14 mouse cellular contexts compared by ENCODE assay signal in genomic region chr4:57757997-57758396, GRCm38 (mm10). TPM values are rescaled to one million over a fixed set of nuclear protein-coding genes. Genes with fewer than 3 reads are reported as not detected.
A peak's percentile ranks its signal among the peaks of the same experiment; 100 is the strongest.
DNase-seq lines count a peak whose midpoint lies in the region; ATAC-seq and TF ChIP-seq lines count a peak whose summit lies in the region.
"Had no signal": no experiment of that assay in that cellular context is flagged by ENCODE, and none has a peak within 500 bp of the region (broad histone marks: within the 10 kb centered on the region; RNA-seq: fewer than 3 reads in every experiment).

No protein-coding gene starts in this region.

- TF ChIP-seq CTCF in kidney, postnatal 0 days (IDR thresholded peaks at IDR 0.05; ENCODE audit: low read depth): no peak

- no peaks in the 10 kb centered on the region for H3K9me3 ChIP-seq in kidney, postnatal 0 days (replicated peaks; ENCODE audit: low read length)

- H3K36me3 ChIP-seq in kidney, postnatal 0 days (ENCODE audit: insufficient read depth, low read length): no peaks in the 10 kb centered on the region

- 0 out of 2 replicates have a peak, but pooled peaks cover 6% of the 10 kb centered on the region for H3K4me1 ChIP-seq in kidney, postnatal 0 days (replicated peaks; ENCODE audit: insufficient read depth, low read length)

- H3K4me3 ChIP-seq in kidney, postnatal 0 days (replicated peaks; ENCODE audit: low read depth, low read length): no peak overlapping the region

- no peak overlapping the region for H3K4me2 ChIP-seq in kidney, postnatal 0 days (ENCODE audit: low read length)
- H3K4me2 ChIP-seq: lung, embryonic 14.5 days had no signal

- peak overlapping the region; percentile 42; the same call in 1 of the 2 replicates for H3K27ac ChIP-seq in kidney, postnatal 0 days

- 53% methylated on average over 11 of the region's 11 CpGs for WGBS in kidney, postnatal 0 days

- no peak for ATAC-seq in kidney, postnatal 0 days (replicated peaks; ENCODE audit: low FRiP score, low read depth)
- ATAC-seq: forebrain, embryonic 14.5 days had no signal

- no peak overlapping the region for H3K9ac ChIP-seq in kidney, postnatal 0 days (ENCODE audit: low read depth, low read length)
- H3K9ac ChIP-seq: lung, embryonic 14.5 days had no signal

- DNase-seq in adrenal gland, adult 2 months: peak; percentile 73
- no peak for DNase-seq in adrenal gland, postnatal 4 days (ENCODE audit: low spot score in 2 of 2)
- DNase-seq in kidney, postnatal 0 days (ENCODE audit: low spot score): peak; percentile 33
- DNase-seq in kidney, postnatal 36 days: no peak
- DNase-seq in adipocyte (ENCODE audit: low spot score): peak; percentile 63
- DNase-seq in layer of hippocampus, adult 9-11 months: peak; percentile 19
- no peak for DNase-seq in cerebellum, postnatal 10 days
- DNase-seq in thymus, postnatal 25 days: no peak
- DNase-seq: B cell, adult 2 months; cerebellum, adult 9-10 months; kidney, adult 8-10 months; lung, embryonic 14.5 days; midbrain, embryonic 14.5 days had no signal

- no peaks in the 10 kb centered on the region for H3K27me3 ChIP-seq in kidney, postnatal 0 days (ENCODE audit: insufficient read depth, low read length)

RNA-seq across cellular contexts. Expression of gene Akap2, which starts 40.5 kb away (rescaled TPM):
- 100 to 1,000 TPM in 1 of 2 experiments, 10 to 100 TPM in 1; 99.1 to 186 TPM for total RNA-seq in adrenal gland, adult 2 months (2021)
- 56.4 and 60.7 TPM in 2 replicates for polyA plus RNA-seq in adrenal gland, adult 2 months (2012; rRNA removed)
- total RNA-seq in adrenal gland, postnatal 4 days (2021): 100 to 1,000 TPM; 106 to 114 TPM
- polyA plus RNA-seq in kidney, postnatal 0 days (2015; fragmentation: Nextera tagmentation; extraction: Ambion mirVana): 20.5 and 24.7 TPM in 2 replicates

Comparison
In these comparisons a context has a peak if more than half of its experiments do, and no peak if none do; other contexts are left out.
1. DNase-seq: peak in adrenal gland, adult 2 months (single experiment), kidney, postnatal 0 days (single experiment), adipocyte (single experiment) and layer of hippocampus, adult 9-11 months (single experiment); none in adrenal gland, postnatal 4 days (0 of 2), kidney, postnatal 36 days (0 of 2), cerebellum, postnatal 10 days (0 of 2) and thymus, postnatal 25 days (single experiment).